Mouse (Mus musculus): ENCODE measurements around the gene Nlrx1.
A peak's percentile ranks its signal among the peaks of the same experiment; 100 is the strongest.
"Not testable (repeated sequence)": the region's sequence is repeated elsewhere in the genome, so short reads cannot be mapped to it uniquely, and the experiment has no call there.

Nlrx1 gene

DNA sequence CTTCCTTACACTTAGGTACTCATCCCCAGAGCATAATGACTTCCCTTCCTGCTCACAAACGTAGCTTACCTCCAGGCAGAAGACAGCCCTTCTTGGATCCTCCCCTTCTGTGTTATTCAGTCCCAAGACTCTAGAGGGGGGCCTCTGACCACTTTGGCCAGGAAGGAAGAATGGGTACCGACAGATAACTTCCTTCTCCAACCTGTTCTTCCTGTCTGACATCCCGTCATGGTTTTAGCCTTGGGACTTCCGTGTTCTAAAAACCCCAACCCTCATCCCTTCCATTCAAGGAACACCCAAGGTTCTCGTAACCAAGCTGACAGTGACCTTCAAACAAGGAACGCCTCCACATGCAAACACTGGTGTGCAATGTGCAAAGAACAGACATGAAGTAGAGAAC is at the start of gene Nlrx1:
Gene Nlrx1, minus strand, starts transcription at position 168 of the 400 bp plus-strand sequence.
- no peak for DNase-seq

GRCm38 (mm10) chr9:44317452-44317851 is 49.1 kb upstream of the Nlrx1 start:
- DNase-seq: no peak

GRCm38 (mm10) chr9:44314910-44315309 is 46.5 kb upstream of the Nlrx1 start:
- DNase-seq: no peak

DNA sequence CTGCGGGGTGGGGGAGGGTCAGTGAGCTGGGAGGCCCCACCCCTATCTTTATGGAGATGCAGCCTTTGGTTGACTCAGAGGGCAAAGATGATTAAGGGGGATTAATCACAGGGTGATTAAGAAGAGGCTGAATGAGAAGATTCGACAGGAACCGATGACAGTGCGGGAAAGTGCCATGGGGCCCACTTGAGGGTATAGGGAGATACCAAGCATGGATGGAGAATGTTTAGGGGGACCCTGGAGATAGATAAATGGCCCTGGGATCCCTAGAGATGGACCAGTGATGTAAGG is 45.8 kb upstream of the Nlrx1 start:
- DNase-seq: no peak

DNA sequence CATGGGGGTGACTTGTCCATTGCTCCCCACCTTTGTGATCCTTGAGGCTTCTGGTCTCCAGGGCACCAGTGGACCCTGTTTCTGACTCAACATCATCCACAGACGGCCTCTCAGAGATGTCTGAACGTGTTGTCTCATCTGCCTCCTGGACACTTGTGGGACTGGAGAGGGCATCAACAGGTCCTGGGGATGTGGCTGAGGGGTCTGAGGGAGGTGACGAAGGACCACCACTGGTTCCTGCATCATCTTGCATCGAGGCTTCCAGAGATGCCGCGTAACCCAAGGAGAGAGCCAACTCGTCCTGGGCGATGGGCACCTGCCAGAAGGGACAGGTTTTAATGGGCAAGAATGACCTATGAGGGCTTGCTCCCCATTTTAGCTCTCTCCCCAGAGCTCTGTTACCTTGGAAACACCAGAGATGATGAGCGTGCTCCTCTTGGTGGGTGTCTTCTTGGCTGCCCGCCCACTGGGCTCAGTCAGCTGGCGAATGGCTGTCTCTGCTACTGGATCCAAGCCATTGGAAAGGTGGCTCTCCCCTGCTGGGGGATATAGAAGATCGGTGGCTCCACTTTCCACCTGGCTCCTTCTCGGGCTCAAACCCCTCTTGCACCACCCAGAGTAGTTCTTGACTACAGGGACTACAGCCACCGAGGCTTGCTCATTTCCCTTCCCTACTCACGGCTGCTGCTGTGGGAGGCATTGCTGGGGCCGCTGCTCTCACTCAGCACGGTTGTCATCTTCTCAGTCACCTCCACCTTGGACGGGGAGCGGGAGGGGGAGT is 45.3 kb upstream of the Nlrx1 start:
- peak; percentile 48 to 64 for DNase-seq

DNA sequence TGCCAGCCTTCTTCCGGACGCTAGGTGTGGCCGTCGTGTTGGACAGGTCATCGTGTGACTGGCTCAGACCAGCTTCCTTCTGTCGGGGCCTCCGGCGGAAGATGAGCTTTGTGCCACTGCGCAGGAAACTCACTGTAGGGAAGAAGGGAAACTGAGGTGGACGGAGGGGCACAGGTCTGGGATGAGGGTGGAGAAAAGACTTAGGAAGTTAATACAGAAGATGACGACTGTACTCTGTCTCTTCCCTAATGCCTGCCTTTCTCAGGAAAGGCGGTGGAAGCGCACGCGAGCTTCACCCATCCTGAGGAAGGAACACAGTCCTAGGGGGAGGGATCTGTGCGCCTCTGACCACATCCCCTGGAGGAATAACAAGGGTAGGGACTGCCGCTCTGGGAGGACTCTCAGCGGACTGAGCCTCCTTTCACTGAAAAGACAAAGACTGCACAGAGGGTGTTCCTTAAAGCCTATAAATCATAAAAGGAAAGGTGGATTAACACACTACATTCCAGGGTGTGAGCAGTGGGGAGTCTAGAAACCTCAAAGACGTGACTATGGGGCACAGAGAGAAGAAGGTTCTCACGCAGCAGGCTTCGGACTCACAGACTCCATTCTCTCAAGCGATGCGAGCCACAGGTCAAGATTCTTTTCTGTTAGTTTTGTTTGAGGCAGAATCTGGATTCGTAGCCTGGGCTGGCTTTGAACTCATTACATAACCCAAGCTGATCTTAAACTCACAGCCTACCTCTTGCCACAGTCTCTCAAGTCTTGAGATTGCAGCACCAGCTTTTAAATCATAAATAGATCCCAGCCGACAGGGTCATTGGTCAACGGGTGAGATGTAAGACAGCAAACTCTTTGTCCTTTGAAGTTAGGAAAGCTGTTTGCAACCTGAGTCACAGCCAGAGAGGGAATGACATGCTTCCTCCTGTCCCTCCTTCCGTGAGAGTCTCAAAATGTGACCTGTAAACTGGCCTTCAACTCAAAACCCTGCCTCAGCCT is 43.0 kb upstream of the Nlrx1 start:
- no peak for DNase-seq

DNA sequence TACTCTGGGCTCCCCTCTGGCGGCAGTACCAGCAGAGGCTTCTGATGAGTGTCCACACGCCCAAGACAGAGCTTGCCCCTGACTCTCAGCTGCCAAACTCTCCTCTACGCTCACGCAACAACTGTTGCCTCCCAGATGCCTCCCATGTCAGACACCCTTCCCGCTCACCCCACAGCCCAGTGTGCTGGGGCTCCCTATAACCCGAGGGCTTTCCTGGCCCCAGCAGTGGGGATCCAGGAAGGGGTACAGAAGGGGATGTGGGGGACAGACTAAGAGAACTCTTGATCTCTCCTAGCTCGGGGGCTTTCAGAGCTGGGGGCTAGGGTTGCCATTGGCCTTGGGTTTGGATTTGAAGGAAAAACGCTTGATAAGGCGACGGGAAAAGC is 42.3 kb upstream of the Nlrx1 start:
- DNase-seq: no peak

- DNase-seq: no peak
These were observed 41.4 kb upstream of the Nlrx1 start for GRCm38 (mm10) chr9:44309756-44310155.

- no peak for DNase-seq
These were observed 38.8 kb upstream of the Nlrx1 start for GRCm38 (mm10) chr9:44307248-44307647.

DNA sequence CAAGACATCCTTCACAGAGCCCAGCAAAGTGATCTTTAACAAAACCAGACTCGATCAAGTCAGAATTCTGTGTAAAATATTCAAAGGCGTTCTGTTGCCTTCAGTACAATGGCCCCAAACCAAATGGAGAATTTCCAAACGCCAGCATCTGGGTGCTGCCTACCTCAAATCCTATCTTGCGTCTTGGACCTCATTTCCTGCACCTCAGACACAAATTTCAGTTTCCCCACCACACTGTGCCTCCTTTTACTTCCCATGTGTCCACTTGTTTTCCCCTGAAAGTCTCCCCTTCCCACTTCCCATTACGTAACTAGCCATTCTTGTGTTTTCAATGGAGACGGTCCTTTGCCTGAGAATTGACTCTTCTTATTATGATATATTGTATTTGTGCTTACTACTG is 38.1 kb upstream of the Nlrx1 start:
- DNase-seq: no peak

GRCm38 (mm10) chr9:44305466-44306079 is 37.2 kb upstream of the Nlrx1 start, which contains the start of gene Hinfp:
Gene Hinfp, minus strand, starts transcription at chr9:44305671.
- DNase-seq: peak; percentile 97

DNA sequence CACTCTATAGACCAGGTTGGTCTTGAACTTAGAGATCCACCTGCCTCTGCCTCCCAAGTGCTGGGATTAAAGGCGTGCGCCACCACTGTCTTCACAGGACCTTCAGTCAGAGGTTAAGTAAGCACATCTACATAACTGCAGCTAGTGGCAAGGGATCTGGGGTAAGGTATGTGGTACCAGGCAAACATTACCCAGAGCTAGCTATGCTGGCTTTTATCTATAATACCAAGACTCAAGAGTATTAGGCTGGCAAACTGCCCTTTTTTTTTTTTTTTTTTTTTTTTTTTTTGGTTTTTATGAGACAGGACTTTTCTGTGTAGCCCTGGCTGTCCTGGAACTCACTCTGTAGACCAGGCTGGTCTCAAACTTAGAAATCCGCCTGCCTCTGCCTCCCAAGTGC is 31.6 kb upstream of the Nlrx1 start:
- DNase-seq: not testable (repeated sequence)

GRCm38 (mm10) chr9:44292490-44292889 is 24.1 kb upstream of the Nlrx1 start:
- DNase-seq: peak; percentile 57 to 60

DNA sequence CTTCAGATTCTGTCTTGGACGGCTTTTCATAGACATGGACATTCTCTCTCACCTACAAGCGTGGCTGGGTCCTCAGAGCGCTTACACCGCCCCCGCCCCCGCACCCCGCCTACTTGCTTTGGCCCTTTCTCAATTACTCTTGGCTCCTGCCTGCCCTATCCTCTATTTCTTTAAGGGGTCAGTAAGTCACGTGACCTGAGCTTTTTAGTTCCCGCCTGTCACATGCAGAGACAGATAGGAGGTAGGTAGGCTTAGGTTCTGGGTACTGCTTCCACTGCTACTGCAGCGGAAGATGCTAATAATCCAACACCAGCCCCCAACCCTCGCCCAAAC is 20.5 kb upstream of the Nlrx1 start:
- peak in 1 of 2 experiments; percentile 34 for DNase-seq

- DNase-seq: peak; percentile 65 to 69
These were observed 19.9 kb upstream of the Nlrx1 start, which contains the start of gene Abcg4 for GRCm38 (mm10) chr9:44288076-44288958. Gene Abcg4, minus strand, starts transcription at chr9:44288615.

DNA sequence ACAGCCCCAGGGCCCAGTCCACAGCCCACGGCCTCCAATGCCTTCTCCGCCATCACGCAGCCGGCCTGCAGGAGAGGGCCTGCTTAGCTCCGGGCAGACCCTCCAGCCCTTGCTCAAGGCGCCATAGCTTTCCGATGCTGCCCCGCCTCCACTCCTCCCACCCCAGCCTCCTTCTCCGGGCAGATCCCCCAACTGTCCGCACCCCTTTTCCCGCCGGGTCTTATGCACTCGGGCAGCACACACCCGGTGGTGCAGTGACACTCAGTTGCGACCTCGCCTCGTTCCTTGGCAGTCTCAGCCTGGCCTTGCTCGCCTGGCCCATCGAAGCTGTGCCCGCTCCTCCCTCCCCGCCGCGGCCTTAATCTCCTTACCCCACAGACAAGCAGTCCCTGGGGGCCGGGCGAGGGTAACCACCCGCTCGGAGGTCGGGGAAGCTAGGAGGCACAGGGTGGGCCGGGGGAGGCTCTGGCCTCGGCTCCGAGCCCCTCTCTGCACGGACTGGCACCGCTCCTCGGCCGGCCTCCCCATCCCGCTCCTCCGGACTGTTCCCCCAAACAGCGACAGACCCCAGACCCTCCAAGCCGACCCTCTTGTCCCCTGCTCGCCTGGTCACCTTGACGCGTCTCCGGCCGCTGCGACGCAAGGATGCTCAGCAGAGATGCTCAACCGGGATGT is 19.1 kb upstream of the Nlrx1 start:
- peak; percentile 43 to 48 for DNase-seq

DNA sequence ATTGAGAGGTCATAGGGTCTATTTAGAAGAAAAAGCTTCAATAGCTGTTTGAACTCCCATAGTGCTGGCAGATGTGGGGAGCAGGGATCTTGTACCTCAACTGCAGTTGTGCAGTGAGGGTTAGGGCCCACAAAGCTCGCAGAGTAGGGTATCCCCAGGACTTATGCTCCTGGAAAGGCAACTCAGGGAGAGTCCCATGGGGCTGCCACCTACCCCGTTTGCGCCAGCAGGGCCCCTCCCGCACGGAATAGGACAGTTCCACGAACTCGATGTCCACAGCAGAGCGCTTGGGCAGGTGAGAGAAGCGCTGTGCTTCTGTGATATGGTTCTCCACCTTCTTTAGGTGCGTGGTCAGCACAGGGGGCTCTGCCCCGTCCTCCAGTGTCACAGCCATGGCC is 18.6 kb upstream of the Nlrx1 start:
- peak in 1 of 2 experiments; percentile 40 for DNase-seq

DNA sequence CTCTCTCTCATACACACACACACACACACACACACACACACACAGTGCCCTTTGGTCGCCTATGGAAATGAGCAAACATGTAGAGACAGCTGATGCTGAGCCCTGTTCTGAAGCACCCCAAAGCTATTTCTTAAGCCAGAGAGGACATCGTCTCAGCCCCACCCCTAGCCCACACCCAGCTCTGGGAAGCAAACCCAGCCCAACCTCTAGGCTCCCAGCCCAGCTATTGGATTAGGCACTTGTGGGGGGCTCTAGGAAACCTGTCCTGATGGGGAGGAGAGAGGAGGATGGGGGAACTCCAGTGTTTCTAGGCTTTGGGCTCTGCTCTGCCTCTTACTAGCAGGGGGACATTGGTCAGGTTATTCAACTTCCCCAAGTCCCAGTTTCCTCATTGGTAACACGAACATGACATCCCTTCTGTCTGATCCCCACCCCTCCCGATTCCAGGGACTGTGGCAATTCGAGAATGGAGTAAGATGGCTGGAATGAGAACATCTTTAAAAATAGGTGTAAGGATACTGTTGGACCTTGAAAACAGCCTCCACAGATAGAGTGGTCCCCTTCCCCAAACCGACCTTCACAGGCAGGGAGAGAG is 18.0 kb upstream of the Nlrx1 start:
- no peak for DNase-seq

DNA sequence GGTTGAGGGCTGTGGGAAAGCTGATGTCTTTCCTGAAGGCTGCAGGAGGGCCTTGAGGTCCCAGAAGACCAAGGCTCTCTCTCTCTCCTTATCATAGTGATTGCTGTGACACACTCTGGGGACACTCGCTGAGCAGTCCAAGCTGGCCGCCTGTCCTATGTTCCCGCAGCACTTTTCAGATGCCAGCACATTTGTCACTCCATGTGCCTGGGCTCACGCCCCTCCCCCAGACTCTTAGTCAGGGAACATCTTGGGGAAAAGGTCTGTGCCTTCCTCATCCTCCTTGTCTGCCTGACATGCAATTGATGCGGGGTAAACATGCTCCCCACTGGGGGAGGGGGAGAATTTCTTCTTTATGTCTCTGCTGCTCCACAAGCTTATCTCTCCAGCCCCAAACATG is 14.8 kb upstream of the Nlrx1 start:
- no peak for DNase-seq

- DNase-seq: no peak
These were observed 1.6 kb upstream of the Nlrx1 start for GRCm38 (mm10) chr9:44269973-44270372.

DNA sequence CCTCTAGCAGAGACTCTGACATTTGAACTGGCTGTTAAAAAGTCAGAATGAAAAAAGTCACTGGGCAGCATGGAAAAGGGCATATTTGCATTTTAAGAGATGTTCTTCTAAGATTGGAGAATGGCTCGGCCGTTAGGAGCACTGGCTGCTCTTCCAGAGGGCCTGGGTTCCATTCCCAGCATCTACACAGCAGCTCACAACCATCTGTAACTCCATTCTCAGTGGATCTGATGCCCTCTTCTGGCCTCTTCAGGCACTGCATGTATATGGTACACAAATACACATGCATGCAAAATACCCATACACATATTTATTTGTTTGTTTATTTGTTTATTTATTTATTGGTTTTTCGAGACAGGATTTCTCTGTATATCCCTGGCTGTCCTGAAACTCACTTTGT is 678 bp upstream of the Nlrx1 start:
- peak; percentile 44 to 59 for DNase-seq

DNA sequence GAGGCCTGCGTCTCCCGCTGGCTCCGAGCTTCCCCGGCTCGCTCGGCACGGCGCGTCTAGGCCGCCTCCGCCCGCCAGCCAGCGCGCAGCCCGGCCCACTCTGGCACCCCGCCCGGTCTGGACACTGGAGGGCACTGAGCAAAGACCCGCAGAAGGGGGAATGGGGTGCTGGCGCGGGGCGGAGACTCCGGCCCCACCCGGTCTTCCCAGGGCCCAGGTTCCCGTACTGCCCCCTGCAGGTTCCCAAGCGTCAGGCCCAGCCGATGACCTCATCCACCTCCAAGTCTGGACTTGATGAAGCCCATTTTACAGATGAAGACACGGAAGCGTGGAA is 405 bp downstream of the Nlrx1 start:
- peak; percentile 78 to 87 for DNase-seq

Data from cerebellum, postnatal 36 days (tissue).